Mouse (Mus musculus) ES-Bruce4 (cell line): ENCODE measurements around the gene Cox17. TPM values are rescaled to one million over a fixed set of nuclear protein-coding genes. Genes with fewer than 3 reads are reported as not detected.

Source experiments
- H3K27ac ChIP-seq: 2 replicates; pipeline ENCODE4 v1.5.1; 2012; ENCODE audit warnings: low read length, inconsistent platforms; ENCODE audit not compliant: insufficient read depth
- H3K27me3 ChIP-seq: 2 replicates; pipeline ENCODE4 v1.6.1; 2012; ENCODE audit warnings: mild to moderate bottlenecking, low read length, inconsistent platforms; ENCODE audit not compliant: control insufficient read depth, poor library complexity, insufficient read depth, severe bottlenecking
- H3K36me3 ChIP-seq: 2 replicates; pipeline ENCODE4 v1.6.1; 2012; ENCODE audit warnings: inconsistent platforms, mild to moderate bottlenecking, low read length, moderate library complexity; ENCODE audit not compliant: control insufficient read depth, poor library complexity, insufficient read depth, severe bottlenecking
- H3K4me1 ChIP-seq: one replicate; pipeline ENCODE4 v1.8.1; 2011; ENCODE audit warnings: low read length; ENCODE audit not compliant: control insufficient read depth, insufficient read depth
- H3K4me3 ChIP-seq: 2 replicates; pipeline ENCODE4 v1.5.1; 2011; ENCODE audit warnings: low read depth, mild to moderate bottlenecking, low read length
- H3K9ac ChIP-seq: 2 replicates; pipeline ENCODE4 v1.6.1; 2012; ENCODE audit warnings: low read depth, mild to moderate bottlenecking, inconsistent platforms; ENCODE audit not compliant: poor library complexity, severe bottlenecking
- H3K9me3 ChIP-seq: replicated peaks from 2 replicates; pipeline ENCODE4 v1.6.1; 2012; ENCODE audit warnings: mild to moderate bottlenecking, low read length, inconsistent platforms; ENCODE audit not compliant: control insufficient read depth, poor library complexity, insufficient read depth, severe bottlenecking
- CTCF ChIP-seq: IDR thresholded peaks from one replicate; pipeline ENCODE4 v1.8.1; 2011; ENCODE audit warnings: low read depth, low read length
- EP300 ChIP-seq: IDR thresholded peaks from 2 replicates; pipeline ENCODE4 v1.6.1; 2011; ENCODE audit warnings: low read depth, low read length; ENCODE audit not compliant: insufficient read depth
- POLR2A ChIP-seq: IDR thresholded peaks from one replicate; pipeline ENCODE4 v1.8.1; 2011; ENCODE audit warnings: low read length; ENCODE audit not compliant: insufficient read depth
- polyA plus RNA-seq: library from polyadenylated mRNA; stranded (reverse); fragments of >200 nt; gene quantifications from 2 replicates; pipeline ENCODE4 v1.2.4, GENCODE M21; 2011; ENCODE audit warnings: low read depth; ENCODE audit not compliant: missing spikeins, insufficient read depth, insufficient read length

Gene Cox17
- polyA plus RNA-seq, 1 experiment, result 226 TPM

GRCm38 (mm10) chr16:38375182-38375581, 28.4 kb downstream of the Cox17 start:
- Histone ChIP-seq H3K4me3 (no peak overlapping the region), H3K9ac (no peak overlapping the region), H3K4me1 (no peaks in the 10 kb centered on the region), H3K36me3 (no peaks in the 10 kb centered on the region), H3K9me3 (no peaks in the 10 kb centered on the region), H3K27ac (no peak overlapping the region), H3K27me3 (no peaks in the 10 kb centered on the region)
- TF ChIP-seq EP300 (no peak), POLR2A (no peak), CTCF (no peak)

GRCm38 (mm10) chr16:38376163-38376840, 29.5 kb downstream of the Cox17 start:
- H3K36me3 ChIP-seq, result no peaks in the 10 kb centered on the region
- H3K9me3 ChIP-seq, result no peaks in the 10 kb centered on the region
- TF ChIP-seq POLR2A, result no peak
- no peak for TF ChIP-seq CTCF
- H3K4me1 ChIP-seq, result no peaks in the 10 kb centered on the region
- H3K27ac ChIP-seq, result no peak overlapping the region
- no peaks in the 10 kb centered on the region for H3K27me3 ChIP-seq
- H3K4me3 ChIP-seq, result no peak overlapping the region
- no peak overlapping the region for H3K9ac ChIP-seq

DNA sequence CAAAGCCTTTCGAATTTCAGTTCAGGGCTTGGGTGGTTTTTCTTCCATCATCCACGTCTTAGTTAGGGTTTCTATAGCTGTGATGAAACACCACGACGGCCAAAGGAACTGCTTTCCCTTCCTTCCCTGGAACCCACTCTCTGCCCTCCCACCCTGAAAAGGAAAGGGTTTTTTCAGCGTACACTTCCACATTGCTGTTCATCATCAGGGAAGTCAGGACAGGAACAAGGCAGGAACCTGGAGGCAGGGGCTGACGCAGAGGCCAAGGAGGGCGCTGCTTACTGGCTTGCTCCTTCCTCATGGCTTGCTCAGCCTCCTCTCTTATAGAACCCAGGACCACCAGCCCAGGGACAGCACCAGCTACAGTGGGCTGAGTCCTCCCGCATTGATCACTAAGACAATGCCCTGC, 30.1 kb downstream of the Cox17 start:
- Histone ChIP-seq H3K4me3 (no peak overlapping the region), H3K27me3 (no peaks in the 10 kb centered on the region), H3K9me3 (no peaks in the 10 kb centered on the region), H3K9ac (no peak overlapping the region), H3K4me1 (no peaks in the 10 kb centered on the region), H3K36me3 (no peaks in the 10 kb centered on the region), H3K27ac (no peak overlapping the region)
- TF ChIP-seq CTCF, result no peak
- no peak for TF ChIP-seq EP300
- no peak for TF ChIP-seq POLR2A

- Histone ChIP-seq H3K4me1 (no peaks in the 10 kb centered on the region), H3K4me3 (no peak overlapping the region), H3K9me3 (no peaks in the 10 kb centered on the region), H3K27ac (no peak overlapping the region), H3K9ac (no peak overlapping the region), H3K36me3 (no peaks in the 10 kb centered on the region), H3K27me3 (no peaks in the 10 kb centered on the region)
- TF ChIP-seq POLR2A (no peak), EP300 (no peak), CTCF (no peak)
These were observed 30.8 kb downstream of the Cox17 start for GRCm38 (mm10) chr16:38377546-38377945.

DNA sequence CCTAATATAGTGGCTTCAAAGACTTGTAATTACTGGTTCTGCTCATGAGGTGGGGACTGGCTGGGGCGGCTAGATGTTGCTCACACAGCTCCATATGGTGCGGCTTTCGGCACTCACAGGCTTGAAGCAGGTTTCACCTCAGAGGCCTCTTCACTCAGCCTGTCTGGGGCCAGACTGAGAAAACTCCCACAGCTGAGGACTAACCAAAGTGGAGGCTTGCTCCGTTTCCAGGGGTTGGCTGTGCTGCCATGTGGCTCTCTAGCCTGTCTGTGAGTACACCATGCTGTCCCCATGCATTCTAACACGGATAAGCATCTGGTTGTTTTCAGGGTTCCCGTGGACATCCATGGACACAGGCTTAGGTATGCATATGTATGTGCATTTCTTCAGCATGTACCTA, 31.8 kb downstream of the Cox17 start:
- no peaks in the 10 kb centered on the region for H3K36me3 ChIP-seq
- TF ChIP-seq POLR2A (no peak), EP300 (no peak), CTCF (no peak)
- no peaks in the 10 kb centered on the region for H3K4me1 ChIP-seq
- no peaks in the 10 kb centered on the region for H3K27me3 ChIP-seq
- H3K9me3 ChIP-seq, result no peaks in the 10 kb centered on the region
- no peak overlapping the region for H3K4me3 ChIP-seq
- no peak overlapping the region for H3K27ac ChIP-seq
- no peak overlapping the region for H3K9ac ChIP-seq

DNA sequence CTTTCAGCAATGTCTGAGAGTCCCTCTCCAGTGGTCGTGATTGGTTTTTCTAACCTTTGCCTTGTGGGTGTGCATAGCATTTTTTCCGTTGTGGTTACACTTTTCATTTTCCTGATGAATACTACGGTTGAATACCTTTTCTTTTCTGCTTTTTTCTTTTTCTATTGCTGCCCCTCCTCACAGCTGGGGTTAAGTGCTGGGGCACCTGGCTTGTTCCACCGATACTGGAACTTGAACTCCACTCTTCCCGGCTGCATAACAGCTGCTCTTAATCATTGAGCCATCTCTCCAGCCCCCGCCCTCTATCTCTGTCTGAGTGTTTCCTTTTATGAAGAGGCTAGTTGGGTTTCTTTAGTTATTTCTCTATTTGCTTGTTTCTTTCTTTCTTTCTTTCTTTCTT, 32.3 kb downstream of the Cox17 start:
- no peak overlapping the region for H3K4me3 ChIP-seq
- no peaks in the 10 kb centered on the region for H3K27me3 ChIP-seq
- H3K9me3 ChIP-seq, result no peaks in the 10 kb centered on the region
- H3K36me3 ChIP-seq, result no peaks in the 10 kb centered on the region
- H3K9ac ChIP-seq, result no peak overlapping the region
- TF ChIP-seq POLR2A, result no peak
- no peak for TF ChIP-seq CTCF
- no peak for TF ChIP-seq EP300
- H3K4me1 ChIP-seq, result no peaks in the 10 kb centered on the region
- no peak overlapping the region for H3K27ac ChIP-seq
